Mouse (Mus musculus) liver, embryonic 14 days (tissue): ENCODE data around the gene Olfr584. TPM values are rescaled to one million over a fixed set of nuclear protein-coding genes. Genes with fewer than 3 reads are reported as not detected.

Source experiments
- polyA plus RNA-seq: library from polyadenylated mRNA; depleted of rRNA; stranded (reverse); fragments of >200 nt; gene quantifications from 2 replicates; pipeline ENCODE4 v1.2.3, GENCODE M21; 2012; rRNA removed

Gene Olfr584
- polyA plus RNA-seq = not detected in 2 replicates

DNA sequence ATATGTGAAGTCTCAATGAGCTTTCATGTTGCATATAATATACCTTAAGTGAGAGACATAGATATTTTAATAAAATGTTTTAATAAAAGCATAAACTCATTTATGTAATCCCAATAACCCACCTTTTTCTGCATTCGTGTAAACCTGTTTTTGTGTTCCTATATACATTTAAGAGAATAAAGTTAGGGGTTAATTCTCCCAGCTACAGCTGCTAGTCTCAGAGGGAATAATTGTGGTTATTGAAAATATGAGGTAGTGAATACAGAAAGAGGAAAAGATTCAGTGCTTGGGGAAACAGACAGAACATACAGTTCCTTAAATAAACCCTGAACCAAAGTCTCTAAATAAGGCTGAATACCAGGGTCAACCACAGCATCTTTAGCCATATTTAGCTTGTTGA, at the start of gene Olfr584:
Gene Olfr584 (plus strand): TSS at position 301 of the 400 bp plus-strand sequence.

DNA sequence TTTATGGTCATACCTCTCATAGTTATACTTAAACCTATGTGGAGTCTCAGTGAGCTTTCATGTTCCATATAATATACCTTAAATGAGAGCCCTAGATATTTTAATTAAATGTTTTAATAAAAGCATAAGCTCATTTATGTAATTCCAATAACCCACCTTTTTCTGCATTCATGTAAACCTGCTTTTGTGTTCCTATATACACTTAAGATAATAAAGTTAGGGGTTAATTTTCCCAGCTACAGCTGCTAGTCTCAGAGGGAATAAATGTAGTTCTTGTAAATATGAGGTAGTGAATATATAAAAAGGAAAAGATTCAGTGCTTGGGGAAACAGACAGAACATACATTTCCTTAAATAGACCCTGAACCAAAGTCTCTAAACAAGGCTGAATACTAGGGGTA, 44.0 kb upstream of the Olfr584 start, which contains the start of gene Olfr582:
Gene Olfr582 (plus strand): TSS at position 301 of the 400 bp plus-strand sequence.

DNA sequence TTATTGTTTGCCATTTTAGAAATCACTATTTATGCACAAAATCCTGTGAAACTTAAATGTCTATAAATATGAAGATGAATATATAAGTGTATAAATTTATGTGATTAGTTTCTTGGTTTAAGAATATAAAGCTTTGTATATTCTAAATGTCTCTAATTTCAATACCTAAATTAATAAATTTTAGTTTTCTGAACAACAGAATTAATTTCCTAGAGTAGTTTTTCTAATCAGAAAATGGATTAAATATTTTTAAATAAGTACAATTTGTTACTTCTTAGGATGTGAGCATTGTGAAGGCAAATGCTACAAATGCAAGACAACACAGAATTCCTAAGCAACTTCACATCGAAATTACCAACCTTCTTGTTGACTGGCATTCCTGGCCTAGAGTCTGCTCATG, 30.7 kb upstream of the Olfr584 start, which contains the start of gene Olfr583:
Gene Olfr583 (plus strand): TSS at position 301 of the 400 bp plus-strand sequence.

DNA sequence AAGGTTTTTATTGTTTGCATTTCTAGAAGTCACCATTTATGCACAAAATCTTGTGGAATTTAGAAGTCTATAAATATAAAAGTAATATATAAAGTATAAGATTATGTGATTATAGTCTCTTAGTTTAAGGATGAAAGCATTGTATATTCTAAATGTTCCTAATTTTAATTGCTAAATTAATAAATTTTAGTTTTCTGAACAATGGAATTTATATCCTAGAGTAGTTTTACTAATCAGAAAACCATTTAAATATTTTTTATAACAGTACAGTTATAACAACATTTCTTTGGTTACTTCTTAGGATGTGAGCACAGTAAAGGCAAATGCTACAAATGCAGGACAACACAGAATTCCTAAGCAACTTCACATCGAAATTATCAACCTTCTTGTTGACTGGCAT, 15.7 kb downstream of the Olfr584 start, which contains the start of gene Olfr585:
Gene Olfr585 (plus strand): TSS at position 301 of the 400 bp plus-strand sequence.

DNA sequence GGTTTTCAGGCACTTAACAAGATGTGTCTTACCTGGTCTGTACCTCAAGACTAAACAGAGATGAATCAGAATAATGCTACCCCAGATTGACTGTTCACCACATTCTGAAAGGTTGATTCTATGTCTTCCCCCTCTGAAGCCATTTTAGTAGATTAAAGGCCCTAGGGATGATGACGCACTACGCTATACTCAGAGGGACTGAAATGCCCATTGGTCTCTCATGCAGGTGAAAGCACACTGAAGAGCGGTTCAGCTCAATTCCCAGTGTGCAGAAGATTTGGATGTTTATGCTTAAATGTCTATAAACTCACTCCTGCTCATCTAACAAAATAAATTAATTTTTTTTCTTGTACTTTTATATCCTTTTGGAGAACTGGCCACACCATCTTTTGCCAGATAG, 43.9 kb downstream of the Olfr584 start, which contains the start of gene Olfr586:
Gene Olfr586 (minus strand): TSS at position 101 of the 400 bp plus-strand sequence.

Other genes starting within 250 kb of the Olfr584 start
- gene Olfr566, start 223.1 kb upstream of the Olfr584 start, polyA plus RNA-seq = not detected in 2 replicates
- gene Olfr568, start 204.8 kb upstream of the Olfr584 start, polyA plus RNA-seq = not detected in 2 replicates
- gene Olfr569, start 191.0 kb upstream of the Olfr584 start, polyA plus RNA-seq = not detected in 2 replicates
- not detected in 2 replicates for gene Olfr570, start 187.3 kb upstream of the Olfr584 start, polyA plus RNA-seq
- not detected in 2 replicates for gene Olfr571, start 164.3 kb upstream of the Olfr584 start, polyA plus RNA-seq
- gene Olfr572, start 157.5 kb upstream of the Olfr584 start, polyA plus RNA-seq = not detected in 2 replicates
- not detected in 2 replicates for gene Olfr573-ps1, start 139.3 kb upstream of the Olfr584 start, polyA plus RNA-seq
- not detected in 2 replicates for gene Olfr574, start 133.4 kb upstream of the Olfr584 start, polyA plus RNA-seq
- gene Olfr575, start 123.1 kb upstream of the Olfr584 start, polyA plus RNA-seq = 0.03 TPM in 1 of 2 replicates, not detected in the other
- gene Olfr576, start 119.2 kb upstream of the Olfr584 start, polyA plus RNA-seq = not detected in 2 replicates
- gene Olfr577, start 105.9 kb upstream of the Olfr584 start, polyA plus RNA-seq = not detected in 2 replicates
- gene Olfr578, start 92.6 kb upstream of the Olfr584 start, polyA plus RNA-seq = not detected in 2 replicates
- not detected in 2 replicates for gene Olfr582, start 43.9 kb upstream of the Olfr584 start, polyA plus RNA-seq
- not detected in 2 replicates for gene Olfr583, start 30.6 kb upstream of the Olfr584 start, polyA plus RNA-seq
- gene Olfr585, start 15.8 kb downstream of the Olfr584 start, polyA plus RNA-seq = not detected in 2 replicates
- not detected in 2 replicates for gene Olfr586, start 43.8 kb downstream of the Olfr584 start, polyA plus RNA-seq
- not detected in 2 replicates for gene Olfr588-ps1, start 59.0 kb downstream of the Olfr584 start, polyA plus RNA-seq
- not detected in 2 replicates for gene Olfr589, start 74.5 kb downstream of the Olfr584 start, polyA plus RNA-seq
- not detected in 2 replicates for gene Olfr591, start 96.5 kb downstream of the Olfr584 start, polyA plus RNA-seq
- gene Olfr592, start 102.9 kb downstream of the Olfr584 start, polyA plus RNA-seq = not detected in 2 replicates
- gene Olfr593, start 130.0 kb downstream of the Olfr584 start, polyA plus RNA-seq = not detected in 2 replicates
- not detected in 2 replicates for gene Olfr594, start 135.1 kb downstream of the Olfr584 start, polyA plus RNA-seq
- not detected in 2 replicates for gene Usp17ld, start 170.6 kb downstream of the Olfr584 start, polyA plus RNA-seq
- not detected in 2 replicates for gene Olfr596, start 223.8 kb downstream of the Olfr584 start, polyA plus RNA-seq
- gene Olfr597, start 234.4 kb downstream of the Olfr584 start, polyA plus RNA-seq = not detected in 2 replicates
- not detected in 2 replicates for gene Olfr598, start 241.7 kb downstream of the Olfr584 start, polyA plus RNA-seq